ENCODE assay signal across 16 mouse cellular contexts in the genomic region with DNA sequence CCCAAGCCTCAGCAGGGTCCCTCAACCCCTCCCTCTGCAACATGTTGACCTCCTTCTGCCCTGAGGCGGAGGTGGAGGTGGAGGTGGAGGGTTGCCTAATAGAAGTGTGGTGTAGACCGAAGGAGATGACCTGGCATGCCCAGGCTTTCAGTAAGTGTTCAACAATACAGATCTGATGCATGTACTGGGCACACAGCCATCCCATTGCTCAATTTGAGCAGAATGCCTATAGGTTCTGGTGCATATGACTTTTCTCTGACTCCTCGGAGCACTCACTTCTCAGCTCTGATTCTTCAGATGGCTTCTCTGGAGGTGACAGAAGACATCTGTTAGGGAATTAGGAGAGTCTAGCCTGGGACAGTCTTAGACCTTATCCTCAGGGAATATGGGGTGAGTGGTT.
"Had no signal": no experiment of that assay in that cellular context is flagged by ENCODE, and none has a peak within 500 bp of the region (broad histone marks: within the 10 kb centered on the region; RNA-seq: fewer than 3 reads in every experiment).

No protein-coding gene starts in this region.

- H3K27me3 ChIP-seq: neural tube, embryonic 12.5 days; stomach, embryonic 15.5 days had no signal

- H3K27ac ChIP-seq: kidney, postnatal 0 days; limb, embryonic 13.5 days; liver, embryonic 14.5 days; midbrain, embryonic 10.5 days; neural tube, embryonic 12.5 days; stomach, embryonic 15.5 days had no signal

- H3K4me2 ChIP-seq: limb, embryonic 13.5 days; neural tube, embryonic 12.5 days; stomach, embryonic 15.5 days had no signal

- H3K9ac ChIP-seq: limb, embryonic 13.5 days; liver, embryonic 14.5 days; neural tube, embryonic 12.5 days; stomach, embryonic 15.5 days had no signal

- H3K4me3 ChIP-seq: limb, embryonic 13.5 days; midbrain, embryonic 10.5 days; neural tube, embryonic 12.5 days; stomach, embryonic 15.5 days had no signal

- DNase-seq: kidney, adult 11 months; kidney, adult 9 months; kidney, postnatal 36 days; layer of hippocampus, adult 9-11 months; lung, adult 2 months; midbrain, embryonic 14.5 days; retina, postnatal 1 day; right cerebral cortex, postnatal 4 days; spleen, adult 18-20 months; thymus, postnatal 4 days had no signal

- H3K9me3 ChIP-seq: limb, embryonic 13.5 days; midbrain, embryonic 10.5 days; neural tube, embryonic 12.5 days; stomach, embryonic 15.5 days had no signal

- H3K36me3 ChIP-seq: limb, embryonic 13.5 days; midbrain, embryonic 10.5 days; neural tube, embryonic 12.5 days; stomach, embryonic 15.5 days had no signal
